Mouse (Mus musculus) spleen, adult 12 weeks (tissue): Measurements from ENCODE around the gene D6Wsu163e.

Experiments used
- DNase-seq: peaks from one replicate; pipeline ENCODE4 v3.0.0; 2022; ENCODE audit warnings: low spot score

Gene D6Wsu163e

DNA sequence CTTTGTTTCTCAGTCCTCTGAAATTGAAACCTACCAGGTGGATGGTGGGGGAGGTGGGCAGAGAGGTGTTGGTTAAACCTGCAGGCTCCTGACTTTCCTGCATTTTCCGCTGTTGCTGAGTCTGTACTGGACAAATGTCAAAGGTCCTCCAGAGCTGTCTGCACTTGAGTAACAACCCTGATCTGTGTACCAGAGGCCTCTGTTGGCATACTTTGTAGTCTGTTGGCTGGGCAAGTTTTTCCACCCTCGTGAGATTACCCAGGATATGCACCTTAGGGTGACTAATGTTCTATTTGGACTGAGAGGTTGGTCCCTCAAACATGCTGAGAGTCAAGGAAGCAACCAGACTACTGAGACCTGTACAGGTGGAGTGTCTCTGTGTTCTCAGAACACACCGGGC, 66.8 kb downstream of the D6Wsu163e start:
- DNase-seq, result no peak

DNA sequence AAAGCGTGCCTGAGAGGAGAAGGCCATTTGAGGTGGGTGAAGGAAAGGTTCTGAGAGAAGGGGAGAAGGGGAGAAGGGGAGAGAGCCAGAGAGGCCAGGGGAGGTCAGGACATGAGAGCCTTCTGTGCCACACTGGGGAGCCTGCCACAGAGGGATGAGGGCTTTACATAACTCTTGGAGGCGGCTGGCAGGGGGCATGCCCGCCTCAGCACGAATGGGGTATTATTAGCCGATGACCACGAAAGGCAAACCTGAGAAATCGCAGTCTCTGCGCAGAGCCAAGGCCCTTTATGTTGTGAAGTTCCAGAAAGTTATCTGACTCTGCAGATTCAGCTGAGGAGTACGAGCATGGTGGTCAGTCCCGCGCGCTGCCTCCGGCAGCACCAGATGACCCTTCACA, 70.3 kb downstream of the D6Wsu163e start:
- no peak for DNase-seq

DNA sequence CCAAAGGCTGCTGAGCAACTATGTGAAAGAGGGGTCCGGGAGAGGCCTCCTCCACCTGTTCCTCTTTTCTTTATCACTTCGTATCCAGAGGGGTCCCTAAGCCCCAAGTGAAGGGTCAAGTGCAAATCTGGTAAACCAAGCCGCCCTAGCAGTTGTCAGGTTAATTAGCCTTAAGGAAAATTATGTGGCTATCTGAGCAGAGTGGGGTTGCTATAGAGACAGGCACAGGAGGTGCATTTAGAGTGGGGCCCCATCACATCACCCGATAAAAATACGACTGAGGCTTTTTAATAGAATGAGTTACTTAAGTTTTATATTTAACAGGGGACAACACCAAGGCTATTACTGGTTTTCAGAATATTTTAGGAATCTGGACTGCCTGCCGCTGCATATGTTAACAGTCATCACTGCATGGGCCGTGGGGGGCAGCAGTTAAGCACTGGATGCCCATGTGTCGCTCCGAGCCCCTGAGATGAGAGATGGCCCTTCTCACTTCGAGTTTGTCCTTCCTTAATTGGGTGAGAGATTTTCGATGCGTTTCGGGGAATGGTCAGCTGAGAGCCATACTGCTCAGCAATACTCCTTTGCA, 72.3 kb downstream of the D6Wsu163e start:
- DNase-seq, result no peak

DNA sequence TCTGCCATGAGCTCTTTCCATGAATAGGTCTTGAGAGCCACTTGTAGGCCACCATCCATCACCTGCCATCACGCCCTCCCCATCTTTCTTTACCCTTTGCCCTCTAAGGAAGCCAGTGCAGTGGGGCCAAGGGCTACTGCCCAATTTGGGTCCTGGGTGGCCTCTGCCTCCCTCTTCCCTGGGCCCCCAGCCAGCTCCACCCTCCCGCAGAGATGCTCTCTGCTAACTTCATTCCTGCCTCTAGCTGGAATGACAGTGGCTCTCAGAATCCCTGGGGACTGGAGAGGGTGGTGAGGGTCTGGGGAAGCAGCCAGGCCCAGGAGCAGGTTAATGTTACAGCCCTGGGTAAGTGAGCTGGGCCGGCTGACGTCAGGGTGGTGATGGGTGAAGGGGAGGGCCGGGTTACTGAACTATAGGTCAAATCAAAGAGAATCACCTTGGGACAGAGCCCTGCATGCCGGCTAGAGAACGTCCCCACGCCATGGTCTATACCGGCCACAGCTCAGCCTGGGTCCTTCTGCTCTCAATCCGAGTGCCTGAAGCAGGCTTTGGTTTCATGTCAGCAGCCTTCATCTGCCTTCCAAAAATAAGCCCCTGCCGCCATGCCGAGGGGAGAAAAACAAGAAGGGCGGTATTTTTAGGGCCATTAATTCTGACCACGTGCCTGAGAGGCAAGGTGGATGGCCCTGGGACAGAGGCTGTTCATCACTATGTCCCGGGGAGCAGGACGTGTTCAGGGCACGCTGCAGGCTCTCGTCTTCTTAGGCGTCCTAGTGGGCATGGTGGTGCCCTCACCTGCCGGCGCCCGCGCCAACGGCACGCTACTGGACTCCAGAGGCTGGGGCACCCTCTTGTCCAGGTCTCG, 75.4 kb downstream of the D6Wsu163e start, which contains the start of gene Fgf6:
Gene Fgf6, plus strand, starts transcription at position 681 of the 865 bp plus-strand sequence.
- no peak for DNase-seq

DNA sequence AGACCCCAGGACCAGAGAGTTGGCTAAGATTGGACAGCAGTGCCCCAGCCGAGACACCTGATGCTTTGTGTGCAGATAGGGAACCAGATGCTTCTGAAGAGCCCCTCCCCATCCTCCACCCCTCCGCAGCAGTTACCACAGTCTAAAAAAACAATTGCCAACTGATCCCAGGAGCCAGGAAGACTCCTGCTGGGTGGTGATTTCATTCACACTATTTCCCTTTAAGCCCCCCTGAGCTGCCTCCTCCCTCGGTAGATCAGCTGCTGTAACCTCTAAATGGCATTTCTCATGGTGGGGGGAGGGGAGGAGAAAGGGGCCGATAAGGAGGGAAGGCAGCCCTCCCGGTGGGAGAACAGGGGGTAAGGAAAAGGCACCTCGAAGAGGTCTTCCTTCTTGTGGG, 79.5 kb downstream of the D6Wsu163e start:
- no peak for DNase-seq

DNA sequence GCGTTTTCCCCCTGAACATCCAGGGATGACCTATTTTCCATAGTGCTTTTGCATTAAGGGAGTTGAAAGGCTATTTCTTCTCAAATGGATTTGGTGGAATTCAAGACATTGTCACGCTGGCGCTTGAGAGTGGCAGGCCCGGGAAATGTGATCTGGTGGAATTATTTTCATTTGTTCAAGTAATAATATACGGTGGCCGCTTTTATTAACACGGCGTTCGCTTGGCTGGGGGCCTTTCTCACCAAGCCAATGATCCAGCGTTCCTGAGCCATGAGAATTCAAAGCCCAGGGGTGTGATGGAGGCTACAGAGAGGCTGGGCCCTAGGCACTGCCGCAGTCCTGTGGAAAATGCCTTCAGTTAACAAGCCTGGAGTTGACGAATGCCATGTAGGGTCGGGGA, 80.7 kb downstream of the D6Wsu163e start:
- DNase-seq, result no peak

DNA sequence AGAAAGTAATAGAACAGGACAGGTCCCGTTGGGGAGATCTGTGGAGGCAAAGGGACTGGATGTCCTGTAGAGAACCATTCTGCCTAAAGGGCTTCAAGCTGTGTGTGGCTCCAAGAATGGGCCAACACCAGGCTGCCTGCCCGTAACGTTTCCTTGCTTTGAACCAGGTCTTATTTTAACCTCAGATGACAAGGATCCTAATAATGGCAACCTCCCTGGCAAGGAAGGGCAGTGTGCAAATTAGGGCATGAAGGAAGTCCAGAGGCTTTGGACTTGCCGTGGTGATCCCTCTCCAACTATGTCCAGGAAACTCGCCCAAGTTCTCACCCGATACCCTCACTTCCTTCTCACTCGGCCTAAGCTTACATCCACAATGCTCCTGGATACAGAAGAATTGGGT, 85.1 kb downstream of the D6Wsu163e start:
- DNase-seq, result no peak
